Mouse (Mus musculus): ENCODE results near the gene Srpk2. TPM values are rescaled to one million over a fixed set of nuclear protein-coding genes. Genes with fewer than 3 reads are reported as not detected.

The Srpk2 gene
- total and polyA plus RNA-seq, 2 experiments, result 2.9 to 14.5 TPM

DNA sequence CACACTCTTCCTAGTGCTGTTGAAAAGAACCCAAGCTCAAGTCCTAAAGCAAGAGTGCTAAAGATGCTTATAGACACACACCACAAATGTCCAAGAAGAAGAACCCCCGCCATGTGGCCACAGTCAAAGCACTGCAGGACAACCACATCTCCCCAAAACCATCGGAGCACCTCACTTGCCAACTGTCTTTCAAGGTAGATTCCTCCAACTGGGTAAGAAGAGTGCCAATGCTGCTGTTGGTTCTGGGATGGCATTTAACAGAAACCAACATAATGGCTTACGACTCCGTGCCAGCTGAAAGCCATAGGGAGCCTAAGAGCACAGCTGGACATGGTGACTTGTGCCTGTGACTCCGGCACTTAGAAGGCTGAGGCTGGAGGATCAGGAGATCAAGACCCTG is 173.0 kb downstream of the Srpk2 start:
- Histone ChIP-seq H3K27me3 (ENCODE audit: control insufficient read depth, insufficient read depth, low read length) (no peaks in the 10 kb centered on the region), H3K4me3 (ENCODE audit: insufficient read depth, low read depth, low read length) (no peak overlapping the region), H3K79me2 (ENCODE audit: control insufficient read depth, insufficient read depth, low read length) (no peaks in the 10 kb centered on the region), H3K4me1 (ENCODE audit: control insufficient read depth, insufficient read depth, low read length) (no peaks in the 10 kb centered on the region), H3K9ac (ENCODE audit: low read depth, low read length) (no peak overlapping the region), H3K36me3 (ENCODE audit: control insufficient read depth, insufficient read depth, low read length) (peaks cover 10% of the 10 kb centered on the region), H3K27ac (replicated peaks; ENCODE audit: insufficient read depth, low read depth, low read length) (no peak overlapping the region)
- DNase-seq (ENCODE audit: extremely low read depth, low read depth, low spot score), result no peak
- TF ChIP-seq CTCF (IDR thresholded peaks at IDR 0.05; ENCODE audit: low read depth, low read length) (no peak), POLR2A (IDR thresholded peaks at IDR 0.05; ENCODE audit: extremely low read depth, insufficient read depth, low read length) (no peak)
- WGBS, result 99% methylated on average over 5 of the region's 5 CpGs

DNA sequence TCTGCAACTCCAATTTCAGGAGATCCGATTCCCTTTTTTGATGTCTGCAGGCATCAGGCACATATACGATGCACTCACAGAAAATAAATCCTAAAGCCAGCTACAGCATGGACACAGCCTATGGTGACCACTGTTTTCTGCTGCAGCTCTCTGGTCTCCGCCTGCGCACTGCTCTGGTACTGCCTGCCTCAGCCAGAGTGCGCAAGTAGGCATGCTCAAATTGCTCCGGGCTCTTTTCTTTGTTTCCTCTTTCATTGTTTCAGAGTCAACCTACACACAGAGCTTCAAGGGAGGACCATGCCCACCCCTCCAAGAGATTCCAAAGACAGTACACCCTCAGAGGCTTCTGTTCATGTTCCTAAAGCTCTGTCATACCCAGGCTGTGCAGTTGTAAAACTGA is 175.8 kb downstream of the Srpk2 start:
- H3K79me2 ChIP-seq (ENCODE audit: control insufficient read depth, insufficient read depth, low read length), result no peaks in the 10 kb centered on the region
- no peak overlapping the region for H3K4me3 ChIP-seq (ENCODE audit: insufficient read depth, low read depth, low read length)
- H3K27ac ChIP-seq (replicated peaks; ENCODE audit: insufficient read depth, low read depth, low read length), result no peak overlapping the region
- TF ChIP-seq CTCF (IDR thresholded peaks at IDR 0.05; ENCODE audit: low read depth, low read length) (no peak), POLR2A (IDR thresholded peaks at IDR 0.05; ENCODE audit: extremely low read depth, insufficient read depth, low read length) (no peak)
- H3K9ac ChIP-seq (ENCODE audit: low read depth, low read length), result no peak overlapping the region
- peaks cover 12% of the 10 kb centered on the region for H3K36me3 ChIP-seq (ENCODE audit: control insufficient read depth, insufficient read depth, low read length)
- no peaks in the 10 kb centered on the region for H3K27me3 ChIP-seq (ENCODE audit: control insufficient read depth, insufficient read depth, low read length)
- no peak for DNase-seq (ENCODE audit: extremely low read depth, low read depth, low spot score)
- H3K4me1 ChIP-seq (ENCODE audit: control insufficient read depth, insufficient read depth, low read length), result no peaks in the 10 kb centered on the region
- WGBS, result 94% methylated on average over 6 of the region's 6 CpGs

DNA sequence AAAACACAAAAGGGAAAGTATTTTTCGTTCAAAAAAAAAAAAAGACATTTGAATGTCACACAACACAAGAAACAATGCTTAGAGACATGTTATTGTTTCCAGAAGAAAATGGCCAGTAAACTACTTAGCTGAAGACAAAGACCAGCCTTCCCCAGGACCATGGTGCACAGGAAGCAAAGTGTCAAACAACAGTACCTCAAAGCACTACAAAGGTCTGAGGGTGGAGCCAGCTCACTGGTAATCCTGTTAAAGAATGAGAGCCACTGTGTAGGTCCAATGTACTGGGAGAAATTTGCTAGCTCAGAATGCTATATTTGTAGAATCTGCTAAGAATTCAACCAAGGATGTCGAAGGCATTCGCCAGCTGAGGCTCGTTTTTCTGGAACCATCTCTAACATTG is 177.2 kb downstream of the Srpk2 start:
- H3K9ac ChIP-seq (ENCODE audit: low read depth, low read length), result no peak overlapping the region
- no peaks in the 10 kb centered on the region for H3K4me1 ChIP-seq (ENCODE audit: control insufficient read depth, insufficient read depth, low read length)
- no peak overlapping the region for H3K4me3 ChIP-seq (ENCODE audit: insufficient read depth, low read depth, low read length)
- DNase-seq (ENCODE audit: extremely low read depth, low read depth, low spot score), result no peak
- H3K27me3 ChIP-seq (ENCODE audit: control insufficient read depth, insufficient read depth, low read length), result no peaks in the 10 kb centered on the region
- H3K27ac ChIP-seq (replicated peaks; ENCODE audit: insufficient read depth, low read depth, low read length), result no peak overlapping the region
- H3K79me2 ChIP-seq (ENCODE audit: control insufficient read depth, insufficient read depth, low read length), result no peaks in the 10 kb centered on the region
- WGBS, result 86% methylated on average over 4 of the region's 4 CpGs
- TF ChIP-seq CTCF (IDR thresholded peaks at IDR 0.05; ENCODE audit: low read depth, low read length) (no peak), POLR2A (IDR thresholded peaks at IDR 0.05; ENCODE audit: extremely low read depth, insufficient read depth, low read length) (no peak)
- peaks cover 18% of the 10 kb centered on the region for H3K36me3 ChIP-seq (ENCODE audit: control insufficient read depth, insufficient read depth, low read length)

DNA sequence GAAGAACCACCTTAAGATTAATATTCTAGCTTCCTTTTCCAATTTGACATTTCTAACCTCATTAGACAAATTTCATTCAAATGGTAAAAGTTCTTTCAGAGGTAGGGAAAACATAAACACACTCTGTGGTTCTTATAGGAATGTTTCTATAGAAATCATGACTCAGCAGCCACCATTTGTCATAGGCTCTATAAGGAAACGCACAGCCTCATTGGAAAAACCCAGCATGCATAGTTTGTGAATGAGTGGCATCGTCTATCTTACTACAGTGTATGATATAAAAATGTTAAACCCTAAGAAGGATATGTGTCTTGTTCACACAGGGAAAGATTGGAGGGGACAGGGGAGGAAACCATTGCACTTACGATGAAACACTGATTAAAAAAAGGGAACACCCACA is 178.8 kb downstream of the Srpk2 start:
- no peak for DNase-seq (ENCODE audit: extremely low read depth, low read depth, low spot score)
- no peak overlapping the region for H3K9ac ChIP-seq (ENCODE audit: low read depth, low read length)
- no peaks in the 10 kb centered on the region for H3K4me1 ChIP-seq (ENCODE audit: control insufficient read depth, insufficient read depth, low read length)
- H3K27ac ChIP-seq (replicated peaks; ENCODE audit: insufficient read depth, low read depth, low read length), result no peak overlapping the region
- H3K36me3 ChIP-seq (ENCODE audit: control insufficient read depth, insufficient read depth, low read length), result peaks cover 25% of the 10 kb centered on the region
- 89% methylated on average over 3 of the region's 3 CpGs for WGBS
- TF ChIP-seq CTCF (IDR thresholded peaks at IDR 0.05; ENCODE audit: low read depth, low read length), result no peak
- no peak for TF ChIP-seq POLR2A (IDR thresholded peaks at IDR 0.05; ENCODE audit: extremely low read depth, insufficient read depth, low read length)
- no peaks in the 10 kb centered on the region for H3K27me3 ChIP-seq (ENCODE audit: control insufficient read depth, insufficient read depth, low read length)
- H3K4me3 ChIP-seq (ENCODE audit: insufficient read depth, low read depth, low read length), result no peak overlapping the region
- H3K79me2 ChIP-seq (ENCODE audit: control insufficient read depth, insufficient read depth, low read length), result no peaks in the 10 kb centered on the region

DNA sequence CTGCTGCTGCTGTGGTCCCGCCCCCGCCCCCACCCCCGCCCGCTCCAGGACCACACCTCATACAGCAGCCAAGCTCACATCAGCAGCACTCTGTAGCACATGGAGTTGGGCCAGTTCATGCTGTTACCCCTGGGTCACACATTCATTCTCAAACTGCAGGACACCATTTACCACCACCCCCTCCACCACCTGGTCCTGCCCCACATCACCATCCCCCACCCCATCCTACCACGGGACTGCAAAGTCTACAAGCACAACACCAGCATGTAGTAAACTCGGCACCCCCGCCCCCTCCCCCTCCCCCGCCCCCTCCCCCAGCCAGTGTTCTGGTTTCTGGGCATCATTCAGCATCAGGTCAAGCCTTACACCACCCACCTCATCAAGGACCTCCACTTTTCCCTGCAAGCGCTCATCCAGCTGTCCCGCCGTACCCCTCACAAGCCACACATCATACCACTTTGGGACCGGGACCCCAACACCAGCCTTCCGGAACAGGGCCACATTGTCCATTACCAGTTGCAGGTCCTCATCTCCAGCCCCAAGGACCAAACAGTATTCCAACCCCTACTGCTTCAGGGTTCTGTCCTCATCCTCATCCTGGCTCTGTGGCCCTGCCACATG is 182.0 kb downstream of the Srpk2 start:
- no peak overlapping the region for H3K27ac ChIP-seq (replicated peaks; ENCODE audit: insufficient read depth, low read depth, low read length)

DNA sequence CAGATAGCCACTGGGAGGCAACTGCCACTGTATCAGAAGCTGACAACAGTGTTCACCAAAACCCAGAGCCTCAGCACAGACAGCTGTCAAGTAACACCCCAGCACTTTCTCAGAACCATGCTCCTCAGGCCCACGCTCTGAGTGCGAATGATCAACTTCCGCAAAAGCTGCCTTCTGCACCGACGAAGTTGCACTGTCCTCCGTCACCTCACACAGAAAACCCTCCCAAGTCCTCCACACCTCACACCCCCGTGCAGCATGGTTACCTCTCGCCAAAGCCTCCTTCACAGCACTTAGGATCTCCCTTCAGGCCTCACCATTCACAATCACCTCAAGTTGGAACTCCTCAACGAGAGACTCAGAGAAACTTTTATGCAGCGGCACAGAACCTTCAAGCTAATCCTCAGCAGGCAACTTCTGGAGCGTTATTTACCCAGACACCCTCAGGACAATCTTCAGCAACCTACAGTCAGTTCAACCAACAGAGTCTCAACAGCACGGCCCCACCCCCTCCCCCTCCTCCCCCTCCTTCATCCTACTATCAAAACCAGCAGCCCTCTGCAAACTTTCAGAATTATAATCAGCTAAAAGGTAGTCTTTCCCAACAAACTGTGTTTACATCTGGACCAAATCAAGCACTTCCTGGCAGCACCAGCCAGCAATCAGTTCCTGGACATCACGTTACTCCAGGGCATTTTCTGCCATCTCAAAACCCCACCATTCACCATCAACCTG is 182.7 kb downstream of the Srpk2 start:
- no peak for DNase-seq (ENCODE audit: extremely low read depth, low read depth, low spot score)
- Histone ChIP-seq H3K27ac (replicated peaks; ENCODE audit: insufficient read depth, low read depth, low read length) (no peak overlapping the region), H3K27me3 (ENCODE audit: control insufficient read depth, insufficient read depth, low read length) (no peaks in the 10 kb centered on the region), H3K9ac (ENCODE audit: low read depth, low read length) (no peak overlapping the region), H3K36me3 (ENCODE audit: control insufficient read depth, insufficient read depth, low read length) (peaks cover 53% of the 10 kb centered on the region), H3K4me1 (ENCODE audit: control insufficient read depth, insufficient read depth, low read length) (no peaks in the 10 kb centered on the region), H3K79me2 (ENCODE audit: control insufficient read depth, insufficient read depth, low read length) (no peaks in the 10 kb centered on the region), H3K4me3 (ENCODE audit: insufficient read depth, low read depth, low read length) (no peak overlapping the region)
- TF ChIP-seq POLR2A (IDR thresholded peaks at IDR 0.05; ENCODE audit: extremely low read depth, insufficient read depth, low read length) (no peak), CTCF (IDR thresholded peaks at IDR 0.05; ENCODE audit: low read depth, low read length) (no peak)
- WGBS, result 79% methylated on average over 13 of the region's 13 CpGs

More for the DNA sequence above, 182.0 kb downstream of the Srpk2 start:
- Histone ChIP-seq H3K27me3 (ENCODE audit: control insufficient read depth, insufficient read depth, low read length) (no peaks in the 10 kb centered on the region), H3K79me2 (ENCODE audit: control insufficient read depth, insufficient read depth, low read length) (no peaks in the 10 kb centered on the region), H3K36me3 (ENCODE audit: control insufficient read depth, insufficient read depth, low read length) (peaks cover 50% of the 10 kb centered on the region), H3K9ac (ENCODE audit: low read depth, low read length) (no peak overlapping the region), H3K4me1 (ENCODE audit: control insufficient read depth, insufficient read depth, low read length) (no peaks in the 10 kb centered on the region), H3K4me3 (ENCODE audit: insufficient read depth, low read depth, low read length) (no peak overlapping the region)
- 88% methylated on average over 13 of the region's 13 CpGs for WGBS
- TF ChIP-seq CTCF (IDR thresholded peaks at IDR 0.05; ENCODE audit: low read depth, low read length), result no peak
- TF ChIP-seq POLR2A (IDR thresholded peaks at IDR 0.05; ENCODE audit: extremely low read depth, insufficient read depth, low read length), result no peak
- no peak for DNase-seq (ENCODE audit: extremely low read depth, low read depth, low spot score)

All from liver, adult 2 months (tissue).